Mouse (Mus musculus) kidney, adult 18-20 months (tissue): Measurements from ENCODE around the gene Plcg2.

Experiments
- DNase-seq: peaks from one replicate; pipeline ENCODE4 v3.0.0; 2021

Plcg2 gene

GRCm38 (mm10) chr8:117646020-117646419 lies 147.9 kb downstream of the Plcg2 start:
- peak; percentile 55 for DNase-seq

DNA sequence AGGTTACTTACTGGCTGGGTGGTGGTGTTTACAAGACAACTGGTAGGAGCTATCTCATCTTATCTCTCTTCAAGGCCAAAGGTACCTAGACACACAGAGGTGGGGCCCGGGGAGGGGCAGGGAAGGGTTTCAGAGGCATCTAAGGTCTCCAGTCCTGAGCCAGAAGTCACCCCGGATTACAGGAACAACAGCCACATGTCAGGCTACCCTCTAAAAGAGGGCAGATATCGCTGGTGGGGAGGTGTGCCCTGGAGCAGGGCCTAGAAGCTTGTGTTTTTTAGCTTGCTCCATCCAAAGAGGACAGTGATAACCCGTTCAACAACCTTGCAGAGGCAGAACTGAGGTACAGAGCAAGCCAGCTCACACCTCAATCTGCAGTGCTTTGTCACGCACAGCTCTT lies 148.3 kb downstream of the Plcg2 start:
- no peak for DNase-seq

DNA sequence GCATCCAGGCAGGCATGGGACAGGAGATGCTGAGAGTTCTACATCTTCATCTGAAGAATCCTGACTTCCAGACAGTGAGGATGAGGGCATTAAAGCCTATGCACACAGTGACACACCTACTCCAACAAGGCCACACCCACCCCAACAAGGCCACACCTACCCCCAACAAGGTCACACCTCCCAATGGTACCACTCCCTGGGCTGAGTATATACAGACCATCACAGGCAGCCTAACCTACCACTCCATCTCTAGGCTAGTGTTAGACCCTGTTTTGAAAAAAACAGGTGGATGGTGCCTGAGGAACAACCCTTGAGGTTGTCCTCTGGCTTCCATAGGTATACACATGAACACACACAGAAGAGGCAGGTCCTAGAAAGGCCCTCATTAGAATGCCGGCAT lies 154.2 kb downstream of the Plcg2 start:
- DNase-seq: no peak

GRCm38 (mm10) chr8:117658990-117659389 lies 160.9 kb downstream of the Plcg2 start:
- DNase-seq: no peak

DNA sequence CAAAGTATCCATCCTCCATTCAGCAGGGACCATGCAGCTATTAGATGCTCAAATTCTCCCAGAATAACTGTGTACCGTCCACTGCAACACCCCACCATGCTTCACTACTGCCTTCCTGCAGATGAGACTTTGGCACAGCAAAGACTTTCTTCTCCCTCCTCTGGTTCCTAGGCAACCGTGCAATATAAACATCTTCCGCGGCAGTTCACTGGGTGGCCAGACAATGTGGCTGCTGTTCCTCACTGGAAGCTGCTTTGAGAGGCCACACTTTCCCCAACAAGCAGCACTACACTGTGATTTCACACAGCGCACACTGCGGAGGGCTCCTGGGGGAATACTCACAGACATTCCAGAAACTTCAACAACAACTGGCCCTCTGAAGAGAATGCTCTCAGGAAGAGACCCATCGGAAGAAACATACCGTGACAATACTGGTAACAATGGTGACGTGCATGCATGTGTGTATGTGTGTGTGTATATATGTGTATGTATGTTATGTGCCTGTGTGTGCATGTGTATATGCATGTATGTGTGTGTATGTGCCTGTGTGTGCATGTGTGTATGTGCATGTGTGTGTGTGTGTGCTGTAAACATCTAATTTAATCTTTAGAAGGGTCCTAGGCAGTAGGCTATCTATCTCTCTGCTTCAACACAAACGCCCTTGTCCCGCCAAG lies 162.4 kb downstream of the Plcg2 start:
- no peak for DNase-seq

GRCm38 (mm10) chr8:117667349-117668124 lies 169.4 kb downstream of the Plcg2 start:
- no peak for DNase-seq

GRCm38 (mm10) chr8:117670461-117670860 lies 172.4 kb downstream of the Plcg2 start:
- DNase-seq: no peak

- no peak for DNase-seq
Measured at GRCm38 (mm10) chr8:117672558-117672957, 174.5 kb downstream of the Plcg2 start.

- DNase-seq: peak; percentile 50
Measured at GRCm38 (mm10) chr8:117673430-117673830, 175.3 kb downstream of the Plcg2 start, which contains the start of gene Sdr42e1. Gene Sdr42e1 (minus strand): TSS chr8:117673689.

DNA sequence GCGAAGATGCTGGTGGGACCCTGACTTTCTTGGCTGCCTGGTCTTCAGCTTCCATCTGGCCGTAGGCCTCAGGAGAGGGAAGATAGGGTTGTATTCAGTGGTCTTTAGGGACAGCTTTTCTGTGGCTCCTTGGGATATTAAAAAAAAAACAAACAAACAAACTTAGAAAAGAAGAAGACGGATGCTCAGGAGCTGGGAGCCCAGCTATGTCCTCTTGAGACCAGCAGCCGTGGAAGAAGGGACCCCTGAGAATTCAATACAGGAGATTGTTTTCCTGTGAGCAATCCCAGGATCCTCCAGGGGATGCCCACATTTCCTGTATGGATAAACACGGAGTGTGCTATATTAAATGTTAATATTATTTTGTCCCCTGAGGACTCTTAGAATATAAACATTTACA lies 177.1 kb downstream of the Plcg2 start:
- DNase-seq: no peak

DNA sequence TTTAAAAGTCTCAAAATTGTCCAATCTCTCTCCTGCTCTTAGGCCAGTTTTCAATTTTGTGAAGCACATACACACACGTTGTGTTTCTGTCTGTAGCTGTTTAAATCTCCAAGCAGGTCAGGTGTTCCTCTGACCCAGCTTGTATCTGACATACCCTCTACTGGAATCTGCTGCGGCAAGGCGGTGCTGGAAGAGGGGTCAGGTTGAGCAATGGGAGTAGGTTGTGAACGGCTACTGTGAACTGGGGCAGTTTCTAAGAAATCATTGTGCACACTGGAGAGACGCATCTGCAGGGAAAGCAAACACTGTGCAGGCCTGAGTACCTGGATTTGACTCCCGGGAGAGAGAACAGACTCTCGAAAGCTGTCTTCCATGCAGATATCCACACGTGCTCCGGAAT lies 178.4 kb downstream of the Plcg2 start:
- no peak for DNase-seq

DNA sequence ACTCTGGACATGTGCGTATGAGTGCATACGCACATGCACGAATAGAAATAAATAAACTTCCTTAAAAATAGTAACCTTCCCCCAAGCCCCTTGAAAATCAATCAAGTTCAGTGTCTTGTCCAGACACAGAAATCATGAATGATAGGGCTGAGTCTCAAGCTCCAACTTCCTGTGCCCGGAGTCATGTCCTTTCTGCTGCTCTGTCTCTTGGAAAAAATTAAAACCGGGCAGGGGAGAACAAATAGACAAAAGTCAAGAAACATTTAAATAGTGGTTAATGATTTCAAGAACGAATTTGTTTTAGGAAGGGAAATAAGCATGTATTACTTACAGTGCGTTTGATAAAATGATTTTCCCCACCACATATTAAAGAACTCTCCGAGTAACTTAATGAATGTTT lies 178.9 kb downstream of the Plcg2 start:
- no peak for DNase-seq

GRCm38 (mm10) chr8:117678650-117679049 lies 180.6 kb downstream of the Plcg2 start:
- DNase-seq: no peak

- DNase-seq: no peak
Measured at GRCm38 (mm10) chr8:117683925-117684472, 185.9 kb downstream of the Plcg2 start.

DNA sequence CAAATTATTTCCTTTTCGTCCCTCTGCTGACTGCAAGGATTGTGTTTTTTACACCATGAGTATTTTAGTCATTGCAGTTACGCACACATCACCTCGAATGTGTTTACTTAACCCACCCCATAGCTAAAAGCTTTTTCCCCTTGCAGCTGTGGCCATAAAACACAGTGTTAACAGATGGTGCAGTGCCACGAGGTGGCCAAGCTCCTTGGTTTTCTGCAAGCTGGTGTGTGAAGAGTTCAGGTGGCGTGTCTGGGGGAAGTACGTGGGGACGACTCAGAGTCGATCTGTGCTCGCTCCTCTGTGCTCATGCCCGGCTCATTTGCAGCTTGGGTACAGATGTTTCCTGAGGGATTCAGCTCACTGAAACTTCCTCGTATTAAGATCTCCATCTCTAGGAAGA lies 186.4 kb downstream of the Plcg2 start:
- no peak for DNase-seq
